Mouse (Mus musculus): ENCODE measurements around the gene Sh3bgrl2. TPM values are rescaled to one million over a fixed set of nuclear protein-coding genes. Genes with fewer than 3 reads are reported as not detected.

Gene Sh3bgrl2
- polyA plus RNA-seq, 1 experiment from 2014 or later = 46.2 TPM

DNA sequence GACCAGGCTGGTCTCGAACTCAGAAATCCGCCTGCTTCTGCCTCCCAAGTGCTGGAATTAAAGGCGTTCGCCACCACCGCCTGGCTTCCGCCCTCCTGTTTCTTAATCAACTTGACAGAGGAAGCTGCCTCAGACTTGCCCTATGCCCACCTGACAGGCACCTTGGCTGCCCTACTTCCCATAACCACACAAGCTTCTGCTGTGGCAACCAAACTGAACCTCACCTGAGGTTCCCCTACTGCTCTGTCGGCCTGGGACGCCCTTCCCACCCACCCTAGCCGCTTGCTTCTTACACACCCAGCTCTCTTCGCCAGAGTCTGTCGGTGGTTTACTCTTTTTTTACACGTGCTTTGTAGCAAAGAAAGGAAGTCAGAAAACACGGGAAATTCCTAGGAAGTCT is 103.9 kb downstream of the Sh3bgrl2 start:
- 72% methylated on average over 13 of the region's 13 CpGs for WGBS
- no peaks in the 10 kb centered on the region for H3K9me3 ChIP-seq (ENCODE audit: control insufficient read depth, low read length)
- no peak overlapping the region for H3K9ac ChIP-seq (ENCODE audit: low read length)

DNA sequence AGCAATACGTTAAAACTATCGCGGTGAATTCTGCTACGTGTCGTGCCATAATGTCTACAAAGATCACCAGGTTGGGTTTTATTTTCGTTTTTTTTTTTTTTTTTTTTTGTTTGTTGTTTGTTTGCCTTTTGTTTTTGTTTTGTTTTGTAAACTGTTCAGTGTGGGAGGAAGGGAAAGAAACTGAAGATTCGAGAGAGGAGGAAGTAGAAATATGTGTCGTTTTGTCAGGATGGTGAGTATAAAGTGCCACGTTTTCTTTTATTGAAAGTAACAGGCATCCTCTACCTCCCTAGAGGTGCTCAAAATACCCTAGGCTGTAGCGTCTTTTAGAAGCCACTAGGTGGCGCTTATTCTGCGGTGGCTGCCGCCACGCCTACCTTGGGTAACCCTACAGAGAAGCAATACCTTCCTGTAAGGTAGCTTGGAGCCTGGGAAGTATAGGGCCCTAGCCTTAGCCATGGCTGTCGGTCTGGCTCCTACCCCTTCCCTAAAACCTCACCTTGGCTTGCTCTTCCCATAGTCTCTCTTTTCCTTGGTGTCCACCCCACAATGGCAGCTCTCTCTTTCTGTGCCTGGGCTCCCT is 104.6 kb downstream of the Sh3bgrl2 start:
- H3K4me3 ChIP-seq (ENCODE audit: low read length) = no peak overlapping the region
- H3K9ac ChIP-seq (ENCODE audit: low read length) = no peak overlapping the region
- H3K27ac ChIP-seq (ENCODE audit: low read length) = no peak overlapping the region
- 38% methylated on average over 15 of the region's 15 CpGs for WGBS
- H3K27me3 ChIP-seq (ENCODE audit: control insufficient read depth, insufficient read depth, low read depth, low read length) = no peaks in the 10 kb centered on the region
- H3K4me1 ChIP-seq (replicated peaks; ENCODE audit: control insufficient read depth, insufficient read depth, low read length) = peaks cover 10% of the 10 kb centered on the region
- no peaks in the 10 kb centered on the region for H3K9me3 ChIP-seq (ENCODE audit: control insufficient read depth, low read length)
- no peaks in the 10 kb centered on the region for H3K36me3 ChIP-seq (ENCODE audit: control insufficient read depth, insufficient read depth, low read length)
- no peak overlapping the region for H3K4me2 ChIP-seq (ENCODE audit: low read depth, low read length)
- no peak; the same call in 1 of the 2 replicates for ATAC-seq (ENCODE audit: low read depth)

More for the DNA sequence above, 103.9 kb downstream of the Sh3bgrl2 start:
- Histone ChIP-seq H3K27me3 (ENCODE audit: control insufficient read depth, insufficient read depth, low read depth, low read length) (no peaks in the 10 kb centered on the region), H3K36me3 (ENCODE audit: control insufficient read depth, insufficient read depth, low read length) (no peaks in the 10 kb centered on the region), H3K27ac (ENCODE audit: low read length) (no peak overlapping the region), H3K4me3 (ENCODE audit: low read length) (no peak overlapping the region), H3K4me1 (replicated peaks; ENCODE audit: control insufficient read depth, insufficient read depth, low read length) (peaks cover 11% of the 10 kb centered on the region), H3K4me2 (ENCODE audit: low read depth, low read length) (no peak overlapping the region)
- ATAC-seq (ENCODE audit: low read depth) = no peak

GRCm38 (mm10) chr9:83654601-83655000 is 106.5 kb downstream of the Sh3bgrl2 start:
- no peak for ATAC-seq (ENCODE audit: low read depth)
- H3K27ac ChIP-seq (ENCODE audit: low read length) = no peak overlapping the region
- H3K4me1 ChIP-seq (replicated peaks; ENCODE audit: control insufficient read depth, insufficient read depth, low read length) = peaks cover 3% of the 10 kb centered on the region; the same call in 1 of the 2 replicates
- WGBS = 30% methylated on average over 5 of the region's 5 CpGs
- no peaks in the 10 kb centered on the region for H3K36me3 ChIP-seq (ENCODE audit: control insufficient read depth, insufficient read depth, low read length)
- H3K9me3 ChIP-seq (ENCODE audit: control insufficient read depth, low read length) = no peaks in the 10 kb centered on the region
- no peak overlapping the region for H3K4me3 ChIP-seq (ENCODE audit: low read length)
- no peak overlapping the region for H3K4me2 ChIP-seq (ENCODE audit: low read depth, low read length)
- H3K27me3 ChIP-seq (ENCODE audit: control insufficient read depth, insufficient read depth, low read depth, low read length) = no peaks in the 10 kb centered on the region
- no peak overlapping the region for H3K9ac ChIP-seq (ENCODE audit: low read length)

DNA sequence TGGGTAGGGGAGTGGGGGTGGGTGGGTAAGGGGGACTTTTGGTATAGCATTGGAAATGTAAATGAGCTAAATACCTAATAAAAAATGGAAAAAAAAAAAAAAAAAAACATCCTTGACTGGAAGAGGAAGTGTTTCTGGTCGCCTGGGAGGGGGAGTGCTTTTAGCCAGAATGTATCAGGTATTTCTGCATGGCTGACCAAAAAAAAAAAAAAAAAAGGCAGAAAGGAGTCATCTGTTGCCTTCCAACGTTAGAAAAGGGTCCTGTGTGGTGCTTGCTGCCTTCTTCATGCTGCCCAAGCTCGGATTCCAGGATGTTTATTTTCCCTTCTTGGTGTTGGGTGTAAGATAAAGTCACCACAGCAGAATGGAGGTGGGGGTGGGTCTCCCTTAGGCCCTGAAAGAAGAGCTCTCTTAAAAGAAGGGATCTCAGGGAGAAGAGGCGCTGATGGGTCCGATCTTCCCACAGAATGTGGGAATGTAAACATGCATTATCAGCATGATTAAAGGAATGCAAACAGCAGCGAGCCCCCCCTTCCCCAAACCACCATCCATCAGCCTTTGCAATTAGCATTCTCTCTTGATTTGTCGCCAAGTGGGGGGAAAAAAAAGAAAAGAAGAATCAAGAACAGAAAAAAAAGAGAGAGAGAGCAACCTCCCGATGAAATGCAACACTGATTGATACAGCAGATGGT is 109.0 kb downstream of the Sh3bgrl2 start:
- Histone ChIP-seq H3K4me1 (replicated peaks; ENCODE audit: control insufficient read depth, insufficient read depth, low read length) (peaks cover 3% of the 10 kb centered on the region; the same call in 1 of the 2 replicates), H3K4me3 (ENCODE audit: low read length) (no peak overlapping the region), H3K27ac (ENCODE audit: low read length) (no peak overlapping the region), H3K27me3 (ENCODE audit: control insufficient read depth, insufficient read depth, low read depth, low read length) (no peaks in the 10 kb centered on the region), H3K9ac (ENCODE audit: low read length) (no peak overlapping the region), H3K4me2 (ENCODE audit: low read depth, low read length) (peak overlapping the region; percentile 40), H3K9me3 (ENCODE audit: control insufficient read depth, low read length) (no peaks in the 10 kb centered on the region), H3K36me3 (ENCODE audit: control insufficient read depth, insufficient read depth, low read length) (no peaks in the 10 kb centered on the region)
- peak; percentile 39 for ATAC-seq (ENCODE audit: low read depth)
- 8% methylated on average over 8 of the region's 8 CpGs for WGBS

DNA sequence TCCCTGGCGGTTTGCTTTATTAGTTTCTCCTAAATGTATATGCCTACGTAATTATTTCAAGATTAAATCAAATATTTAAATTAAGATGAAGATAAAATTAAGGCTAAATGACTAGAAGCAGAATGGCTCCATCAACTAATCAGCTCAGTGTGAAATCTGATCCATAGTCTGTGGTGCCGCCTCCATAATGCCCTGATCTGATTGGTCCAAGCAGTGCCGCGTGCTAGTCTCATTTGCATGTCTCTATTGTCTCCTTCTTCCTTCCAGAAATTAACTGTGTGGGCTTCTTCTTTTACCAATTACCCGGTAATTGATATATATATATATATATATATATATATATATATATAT is 109.5 kb downstream of the Sh3bgrl2 start:
- H3K4me2 ChIP-seq (ENCODE audit: low read depth, low read length) = peak overlapping the region; percentile 40
- ATAC-seq (ENCODE audit: low read depth) = peak; percentile 66
- no peak overlapping the region for H3K27ac ChIP-seq (ENCODE audit: low read length)
- H3K27me3 ChIP-seq (ENCODE audit: control insufficient read depth, insufficient read depth, low read depth, low read length) = no peaks in the 10 kb centered on the region
- H3K4me3 ChIP-seq (ENCODE audit: low read length) = no peak overlapping the region
- H3K9me3 ChIP-seq (ENCODE audit: control insufficient read depth, low read length) = no peaks in the 10 kb centered on the region
- no peaks in the 10 kb centered on the region for H3K36me3 ChIP-seq (ENCODE audit: control insufficient read depth, insufficient read depth, low read length)
- peaks cover 3% of the 10 kb centered on the region; the same call in 1 of the 2 replicates for H3K4me1 ChIP-seq (replicated peaks; ENCODE audit: control insufficient read depth, insufficient read depth, low read length)
- 26% methylated on average over 6 of the region's 6 CpGs for WGBS
- no peak overlapping the region for H3K9ac ChIP-seq (ENCODE audit: low read length)

DNA sequence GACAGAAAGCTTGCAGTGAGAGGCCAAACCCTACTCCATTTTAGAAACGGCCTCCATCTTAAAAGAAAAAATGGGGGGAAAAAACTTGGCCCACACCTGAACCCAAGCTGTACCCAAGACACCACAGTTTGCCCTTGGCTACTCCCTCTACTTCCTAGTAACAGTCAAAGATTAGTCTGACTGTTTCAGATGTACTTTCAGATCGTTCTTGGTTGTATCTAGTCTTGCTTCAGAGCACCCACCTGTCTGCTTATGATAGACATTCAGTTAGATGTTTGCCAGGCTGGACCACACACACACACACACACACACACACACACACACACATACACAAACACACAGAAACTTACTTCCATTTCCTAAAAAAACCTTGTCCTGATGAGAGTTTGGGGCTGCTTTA is 111.0 kb downstream of the Sh3bgrl2 start:
- Histone ChIP-seq H3K4me1 (replicated peaks; ENCODE audit: control insufficient read depth, insufficient read depth, low read length) (peaks cover 3% of the 10 kb centered on the region; the same call in 1 of the 2 replicates), H3K4me3 (ENCODE audit: low read length) (no peak overlapping the region), H3K9ac (ENCODE audit: low read length) (no peak overlapping the region), H3K27me3 (ENCODE audit: control insufficient read depth, insufficient read depth, low read depth, low read length) (no peaks in the 10 kb centered on the region), H3K27ac (ENCODE audit: low read length) (no peak overlapping the region), H3K9me3 (ENCODE audit: control insufficient read depth, low read length) (no peaks in the 10 kb centered on the region), H3K4me2 (ENCODE audit: low read depth, low read length) (no peak overlapping the region), H3K36me3 (ENCODE audit: control insufficient read depth, insufficient read depth, low read length) (no peaks in the 10 kb centered on the region)
- WGBS = 87% methylated on average over 2 of the region's 2 CpGs
- no peak for ATAC-seq (ENCODE audit: low read depth)

DNA sequence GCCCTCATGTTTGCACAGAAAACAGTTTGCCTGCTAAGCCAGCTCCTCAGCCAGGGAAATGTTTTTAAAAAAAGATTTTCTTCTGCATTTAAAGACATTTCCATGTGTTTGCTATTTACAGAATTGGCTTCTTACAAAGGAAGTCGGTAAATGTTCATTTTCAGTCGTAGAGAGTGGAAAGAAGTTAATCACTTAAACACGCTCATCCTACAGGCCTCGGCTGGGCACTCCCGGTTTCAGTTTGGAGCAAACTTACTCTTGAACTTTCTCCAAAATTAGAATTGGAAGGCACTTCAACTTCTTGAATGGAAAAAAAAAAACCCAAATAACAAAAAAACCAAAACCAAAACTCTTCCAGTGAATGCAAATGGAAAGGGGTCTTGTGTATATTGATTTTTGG is 113.7 kb downstream of the Sh3bgrl2 start:
- Histone ChIP-seq H3K4me3 (ENCODE audit: low read length) (no peak overlapping the region), H3K9ac (ENCODE audit: low read length) (no peak overlapping the region), H3K4me2 (ENCODE audit: low read depth, low read length) (no peak overlapping the region), H3K9me3 (ENCODE audit: control insufficient read depth, low read length) (no peaks in the 10 kb centered on the region), H3K27ac (ENCODE audit: low read length) (no peak overlapping the region), H3K27me3 (ENCODE audit: control insufficient read depth, insufficient read depth, low read depth, low read length) (no peaks in the 10 kb centered on the region), H3K36me3 (ENCODE audit: control insufficient read depth, insufficient read depth, low read length) (no peaks in the 10 kb centered on the region), H3K4me1 (replicated peaks; ENCODE audit: control insufficient read depth, insufficient read depth, low read length) (peaks cover 7% of the 10 kb centered on the region; the same call in 1 of the 2 replicates)
- no peak for ATAC-seq (ENCODE audit: low read depth)
- 64% methylated on average over 5 of the region's 5 CpGs for WGBS

- no peaks in the 10 kb centered on the region for H3K9me3 ChIP-seq (ENCODE audit: control insufficient read depth, low read length)
- H3K36me3 ChIP-seq (ENCODE audit: control insufficient read depth, insufficient read depth, low read length) = no peaks in the 10 kb centered on the region
- H3K4me2 ChIP-seq (ENCODE audit: low read depth, low read length) = peak overlapping the region; percentile 73
- 13% methylated on average over 24 of the region's 33 CpGs for WGBS
- peak overlapping the region; percentile 52 for H3K4me3 ChIP-seq (ENCODE audit: low read length)
- H3K9ac ChIP-seq (ENCODE audit: low read length) = peak overlapping the region; percentile 61
- H3K27me3 ChIP-seq (ENCODE audit: control insufficient read depth, insufficient read depth, low read depth, low read length) = no peaks in the 10 kb centered on the region
- H3K27ac ChIP-seq (ENCODE audit: low read length) = no peak overlapping the region
- no peak for ATAC-seq (ENCODE audit: low read depth)
- peaks cover 4% of the 10 kb centered on the region; the same call in 1 of the 2 replicates for H3K4me1 ChIP-seq (replicated peaks; ENCODE audit: control insufficient read depth, insufficient read depth, low read length)
Observed at GRCm38 (mm10) chr9:83663981-83664897, 116.1 kb downstream of the Sh3bgrl2 start.

DNA sequence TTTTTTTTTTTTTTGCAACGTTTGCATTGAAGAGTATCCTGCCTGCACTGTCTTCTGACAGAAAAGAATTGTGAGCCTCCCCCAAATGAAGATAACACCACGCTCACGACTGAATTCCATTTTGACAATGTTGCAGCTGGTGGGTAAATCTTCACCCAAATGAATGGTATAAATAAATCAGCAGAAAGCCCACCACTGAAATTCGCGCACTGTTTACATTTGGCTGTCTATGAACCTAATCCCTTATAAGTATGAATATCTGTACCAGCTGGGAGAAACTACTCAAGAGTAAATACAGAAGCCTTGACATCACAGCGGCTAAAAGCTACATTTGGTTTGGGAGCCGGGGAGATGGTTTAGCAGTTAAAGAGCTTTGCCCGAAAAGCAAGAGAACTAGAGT is 116.8 kb downstream of the Sh3bgrl2 start:
- WGBS = 22% methylated on average over 8 of the region's 8 CpGs
- peak overlapping the region; percentile 52 for H3K4me3 ChIP-seq (ENCODE audit: low read length)
- no peak for ATAC-seq (ENCODE audit: low read depth)
- H3K27me3 ChIP-seq (ENCODE audit: control insufficient read depth, insufficient read depth, low read depth, low read length) = no peaks in the 10 kb centered on the region
- H3K36me3 ChIP-seq (ENCODE audit: control insufficient read depth, insufficient read depth, low read length) = no peaks in the 10 kb centered on the region
- H3K27ac ChIP-seq (ENCODE audit: low read length) = no peak overlapping the region
- H3K4me2 ChIP-seq (ENCODE audit: low read depth, low read length) = peak overlapping the region; percentile 73
- H3K4me1 ChIP-seq (replicated peaks; ENCODE audit: control insufficient read depth, insufficient read depth, low read length) = peaks cover 4% of the 10 kb centered on the region; the same call in 1 of the 2 replicates
- no peak overlapping the region; the same call in 1 of the 2 replicates for H3K9ac ChIP-seq (ENCODE audit: low read length)
- H3K9me3 ChIP-seq (ENCODE audit: control insufficient read depth, low read length) = no peaks in the 10 kb centered on the region

All from lung, embryonic 16.5 days (tissue).